Mouse (Mus musculus): ENCODE data around the gene Sox5. TPM values are rescaled to one million over a fixed set of nuclear protein-coding genes. Genes with fewer than 3 reads are reported as not detected.

The Sox5 gene
- total RNA-seq, 1 experiment from 2014 or later: 1.6 TPM

GRCm38 (mm10) chr6:144453605-144454004, 328.2 kb downstream of the Sox5 start:
- no peak for ATAC-seq (replicated peaks in 1 of 2; ENCODE audit: insufficient read depth in 1 of 2, low FRiP score in 2 of 2, low TSS enrichment in 1 of 2, low read depth in 1 of 2, poor library complexity in 2 of 2, severe bottlenecking in 2 of 2)

DNA sequence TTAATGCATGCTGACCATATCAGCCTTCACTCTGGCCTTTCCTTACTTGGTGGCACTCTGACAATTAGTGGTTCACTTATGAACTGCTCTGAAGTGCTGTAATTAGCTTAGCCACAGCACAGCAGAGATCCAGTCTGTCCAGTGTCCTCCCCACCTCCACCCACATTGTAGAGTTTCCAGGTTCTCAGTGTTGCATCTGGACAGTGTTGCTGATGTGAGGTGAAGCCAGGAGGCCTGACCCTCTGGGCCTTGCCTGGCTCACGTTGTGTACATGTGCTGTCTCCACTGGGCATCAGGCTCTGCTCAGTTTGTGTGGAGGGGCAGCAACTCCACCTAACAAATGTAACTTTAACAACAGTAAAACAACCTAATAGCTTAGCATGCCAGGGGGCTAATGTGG, 328.6 kb downstream of the Sox5 start:
- no peak for ATAC-seq (replicated peaks in 1 of 2; ENCODE audit: insufficient read depth in 1 of 2, low FRiP score in 2 of 2, low TSS enrichment in 1 of 2, low read depth in 1 of 2, poor library complexity in 2 of 2, severe bottlenecking in 2 of 2)

DNA sequence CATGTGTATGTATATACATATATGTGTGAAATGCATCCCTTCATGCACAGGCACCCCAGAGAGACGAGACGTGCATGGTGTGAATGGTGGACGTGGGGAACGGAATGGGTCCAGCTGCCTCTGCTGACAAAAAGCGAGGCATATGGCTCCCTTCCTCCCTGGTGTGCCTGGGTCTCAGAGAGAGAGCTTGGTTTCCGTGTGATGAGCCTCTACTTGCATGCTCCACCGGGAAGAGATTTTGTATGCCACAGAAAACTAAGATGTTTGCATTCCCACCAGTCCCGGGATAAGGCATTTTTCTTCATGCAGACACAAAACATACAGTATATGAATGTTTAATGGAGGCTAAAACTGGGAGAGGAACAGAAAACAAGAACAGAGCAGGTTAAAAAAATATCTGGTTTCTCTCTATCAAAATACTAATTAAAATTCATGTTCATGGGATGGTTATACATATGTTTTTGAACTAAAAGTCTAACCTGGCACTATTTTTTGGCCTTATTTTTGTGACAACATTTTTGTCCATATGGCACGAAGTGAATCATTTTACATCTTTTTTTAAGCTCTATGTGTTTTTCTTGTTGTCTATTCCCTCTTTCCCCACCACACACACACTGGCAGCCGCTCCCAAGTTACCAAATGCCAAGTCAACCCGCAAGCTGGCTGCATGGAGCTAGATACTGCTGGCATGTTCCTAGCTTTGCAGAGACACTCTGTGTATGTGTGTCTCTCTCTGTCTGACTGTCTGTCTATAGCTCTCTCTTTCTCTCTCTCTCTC, 329.4 kb downstream of the Sox5 start:
- no peak for ATAC-seq (replicated peaks in 1 of 2; ENCODE audit: insufficient read depth in 1 of 2, low FRiP score in 2 of 2, low TSS enrichment in 1 of 2, low read depth in 1 of 2, poor library complexity in 2 of 2, severe bottlenecking in 2 of 2)

DNA sequence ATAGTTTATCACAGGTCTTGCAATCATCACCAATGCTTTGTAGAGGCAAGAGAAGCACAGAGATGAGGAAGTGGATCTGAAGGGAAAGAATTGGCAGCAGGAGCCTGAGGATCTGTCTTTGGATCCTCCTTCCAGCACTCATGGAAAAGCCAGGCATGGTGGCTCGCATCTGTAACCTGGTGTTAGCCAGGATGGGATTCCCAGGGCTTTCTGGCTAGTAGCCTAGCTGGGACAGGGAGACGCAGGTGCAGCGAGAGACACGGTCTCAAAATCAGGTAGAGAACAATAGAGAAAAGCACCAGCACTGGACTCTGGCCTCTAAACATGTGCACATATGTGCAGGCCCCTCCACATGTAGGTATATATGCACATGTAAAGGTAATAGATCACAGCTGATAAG, 330.1 kb downstream of the Sox5 start:
- ATAC-seq (replicated peaks in 1 of 2; ENCODE audit: insufficient read depth in 1 of 2, low FRiP score in 2 of 2, low TSS enrichment in 1 of 2, low read depth in 1 of 2, poor library complexity in 2 of 2, severe bottlenecking in 2 of 2): no peak

DNA sequence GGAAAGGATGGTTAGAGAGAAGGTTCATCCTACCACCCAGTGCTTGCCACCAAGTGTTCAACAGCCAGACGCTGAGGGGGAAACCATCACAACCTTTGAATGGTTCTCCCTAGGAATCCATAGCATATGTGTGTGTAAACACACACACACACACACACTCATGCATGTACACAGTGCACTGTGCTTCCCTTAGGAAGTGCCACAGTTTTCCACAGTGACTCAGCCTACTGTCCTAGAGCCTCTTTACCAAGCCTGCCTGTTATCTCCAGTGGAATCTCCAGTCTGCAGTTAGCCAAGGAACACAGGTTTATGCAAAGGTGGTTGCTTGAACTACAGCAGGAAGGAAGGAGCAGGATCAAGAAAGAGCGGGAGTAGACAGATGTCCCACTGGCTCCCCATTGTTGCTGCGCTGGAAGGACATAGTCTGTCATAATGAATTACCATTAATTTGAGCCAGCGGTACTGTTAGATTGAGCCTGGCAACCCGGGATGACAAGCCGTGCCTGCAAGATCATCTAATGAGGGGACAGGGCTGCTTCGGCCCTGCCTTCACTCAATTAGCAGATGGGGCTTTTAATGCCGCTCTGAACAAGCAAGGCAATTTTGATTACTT, 335.9 kb downstream of the Sox5 start:
- ATAC-seq (replicated peaks in 1 of 2; ENCODE audit: insufficient read depth in 1 of 2, low FRiP score in 2 of 2, low TSS enrichment in 1 of 2, low read depth in 1 of 2, poor library complexity in 2 of 2, severe bottlenecking in 2 of 2): no peak

DNA sequence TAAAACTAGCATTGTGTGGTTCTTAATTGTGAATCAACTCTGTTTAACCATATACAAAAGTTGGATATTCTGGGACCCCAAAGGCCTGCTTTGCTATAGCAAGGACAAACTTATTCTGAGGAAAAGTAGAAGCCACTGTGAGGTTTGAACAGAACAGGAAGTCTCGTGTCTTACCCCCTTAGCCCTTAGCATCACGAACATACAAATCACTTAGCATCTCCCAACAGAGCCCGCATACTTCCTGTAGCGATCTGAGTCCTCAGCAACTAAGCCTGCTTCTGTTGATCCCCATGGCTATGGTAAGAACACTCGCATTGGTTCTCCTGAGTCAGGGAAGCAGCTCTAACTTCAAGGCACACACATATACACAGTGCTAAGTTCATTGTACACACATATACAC, 337.4 kb downstream of the Sox5 start:
- ATAC-seq (replicated peaks in 1 of 2; ENCODE audit: insufficient read depth in 1 of 2, low FRiP score in 2 of 2, low TSS enrichment in 1 of 2, low read depth in 1 of 2, poor library complexity in 2 of 2, severe bottlenecking in 2 of 2): peak in 1 of 2 experiments; percentile 53; a peak in 2 of 4 replicates

GRCm38 (mm10) chr6:144443681-144444080, 338.1 kb downstream of the Sox5 start:
- no peak for ATAC-seq (replicated peaks in 1 of 2; ENCODE audit: insufficient read depth in 1 of 2, low FRiP score in 2 of 2, low TSS enrichment in 1 of 2, low read depth in 1 of 2, poor library complexity in 2 of 2, severe bottlenecking in 2 of 2)

DNA sequence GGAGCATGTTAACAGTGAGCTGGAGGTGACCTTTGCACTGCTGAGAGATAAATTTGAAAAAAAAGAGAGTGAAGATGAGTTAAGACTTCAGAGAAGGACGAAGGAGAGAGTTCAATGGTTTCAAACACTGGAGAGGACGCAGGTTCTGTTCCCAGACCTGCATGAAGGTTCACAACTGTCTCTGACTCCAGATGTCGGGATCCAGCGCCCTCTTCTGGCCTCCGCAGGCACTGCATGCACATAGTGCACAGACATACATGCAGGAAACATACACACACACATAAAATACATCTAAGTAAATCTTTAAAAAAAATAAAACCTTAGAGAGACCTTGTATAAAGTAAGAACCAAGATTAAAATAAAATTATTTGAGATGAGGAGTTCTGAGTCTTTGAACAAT, 352.5 kb downstream of the Sox5 start:
- ATAC-seq (replicated peaks in 1 of 2; ENCODE audit: insufficient read depth in 1 of 2, low FRiP score in 2 of 2, low TSS enrichment in 1 of 2, low read depth in 1 of 2, poor library complexity in 2 of 2, severe bottlenecking in 2 of 2): no peak

GRCm38 (mm10) chr6:144408030-144408429, 373.7 kb downstream of the Sox5 start:
- ATAC-seq (replicated peaks in 1 of 2; ENCODE audit: insufficient read depth in 1 of 2, low FRiP score in 2 of 2, low TSS enrichment in 1 of 2, low read depth in 1 of 2, poor library complexity in 2 of 2, severe bottlenecking in 2 of 2): no peak

DNA sequence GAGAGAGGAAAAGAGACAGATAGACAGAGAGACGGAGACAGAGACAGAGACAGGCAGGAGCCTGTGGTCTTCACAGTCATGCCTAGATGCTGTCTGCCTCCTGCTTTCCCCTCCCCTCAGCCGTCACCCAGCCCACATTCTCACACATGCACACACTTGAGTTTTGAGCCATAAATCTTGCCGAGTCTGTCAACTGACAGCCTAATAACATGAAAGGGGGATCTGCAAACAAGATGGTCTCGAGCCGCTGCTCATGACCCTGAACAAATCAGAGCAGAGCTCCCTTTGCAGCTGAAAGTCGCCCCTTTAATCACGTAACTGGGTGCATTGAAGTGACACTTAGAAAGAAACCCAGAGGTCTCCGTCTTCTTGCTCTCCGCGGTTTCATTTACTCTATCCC, 383.7 kb downstream of the Sox5 start:
- ATAC-seq (replicated peaks in 1 of 2; ENCODE audit: insufficient read depth in 1 of 2, low FRiP score in 2 of 2, low TSS enrichment in 1 of 2, low read depth in 1 of 2, poor library complexity in 2 of 2, severe bottlenecking in 2 of 2): no peak

GRCm38 (mm10) chr6:144393151-144393550, 388.6 kb downstream of the Sox5 start:
- no peak for ATAC-seq (replicated peaks in 1 of 2; ENCODE audit: insufficient read depth in 1 of 2, low FRiP score in 2 of 2, low TSS enrichment in 1 of 2, low read depth in 1 of 2, poor library complexity in 2 of 2, severe bottlenecking in 2 of 2)

DNA sequence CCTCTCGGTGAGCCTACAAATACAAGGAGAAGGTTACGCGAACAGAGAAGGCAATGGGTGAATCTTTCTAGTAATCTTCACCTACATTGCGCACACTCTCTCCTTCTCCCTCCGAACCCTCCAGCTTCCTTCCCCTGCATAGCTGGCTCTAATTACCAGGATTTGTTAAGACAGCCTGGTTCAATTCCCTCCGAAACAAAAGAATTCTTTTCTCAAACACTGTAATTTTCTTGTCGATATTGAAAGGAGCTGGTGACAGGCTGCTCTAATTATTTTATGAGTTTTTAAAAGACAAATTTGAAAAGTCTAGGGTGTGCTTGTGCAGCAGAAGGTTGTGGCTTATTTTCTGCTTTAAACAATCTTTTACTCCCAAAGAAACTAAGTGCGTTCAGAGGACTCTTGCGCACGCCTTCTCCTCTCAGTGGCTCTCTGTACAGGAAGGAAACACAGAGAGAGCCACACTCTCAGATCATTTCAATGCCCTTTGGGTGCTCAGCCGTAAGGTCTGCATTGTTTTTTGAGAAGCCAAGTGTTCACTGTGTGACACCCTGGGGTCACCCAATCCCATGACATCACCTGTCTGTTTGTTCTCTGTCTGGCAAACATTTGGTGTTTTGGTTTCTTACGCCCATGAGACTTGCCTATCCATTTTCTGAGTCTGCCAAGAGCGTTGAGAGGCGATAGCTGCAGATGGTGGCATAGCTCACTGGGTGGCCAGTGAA, 392.3 kb downstream of the Sox5 start:
- ATAC-seq (replicated peaks in 1 of 2; ENCODE audit: insufficient read depth in 1 of 2, low FRiP score in 2 of 2, low TSS enrichment in 1 of 2, low read depth in 1 of 2, poor library complexity in 2 of 2, severe bottlenecking in 2 of 2): no peak

- ATAC-seq (replicated peaks in 1 of 2; ENCODE audit: insufficient read depth in 1 of 2, low FRiP score in 2 of 2, low TSS enrichment in 1 of 2, low read depth in 1 of 2, poor library complexity in 2 of 2, severe bottlenecking in 2 of 2): no peak
These were observed 394.1 kb downstream of the Sox5 start for GRCm38 (mm10) chr6:144387539-144388255.

DNA sequence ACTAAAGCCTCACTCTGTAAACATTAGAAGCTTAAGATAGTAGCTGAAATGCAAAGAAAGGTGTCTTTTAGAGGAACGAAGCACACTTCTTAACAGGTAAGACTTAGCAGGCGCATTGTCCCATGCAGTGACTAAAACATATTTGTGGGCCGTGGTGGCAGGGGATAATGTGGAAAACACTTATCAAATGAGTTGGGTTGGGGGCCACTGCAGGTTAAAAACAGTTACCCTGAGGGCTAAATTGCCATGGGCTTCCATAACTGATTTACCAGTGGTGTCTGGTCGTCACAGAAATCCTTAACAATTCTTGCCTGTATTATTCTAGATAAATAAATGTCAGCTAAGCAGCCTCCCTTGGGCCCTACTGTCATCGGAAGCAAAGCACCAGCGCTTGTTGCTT, 401.1 kb downstream of the Sox5 start:
- no peak for ATAC-seq (replicated peaks in 1 of 2; ENCODE audit: insufficient read depth in 1 of 2, low FRiP score in 2 of 2, low TSS enrichment in 1 of 2, low read depth in 1 of 2, poor library complexity in 2 of 2, severe bottlenecking in 2 of 2)

- no peak for ATAC-seq (replicated peaks in 1 of 2; ENCODE audit: insufficient read depth in 1 of 2, low FRiP score in 2 of 2, low TSS enrichment in 1 of 2, low read depth in 1 of 2, poor library complexity in 2 of 2, severe bottlenecking in 2 of 2)
These were observed 401.6 kb downstream of the Sox5 start for GRCm38 (mm10) chr6:144380171-144380570.

- no peak for ATAC-seq (replicated peaks in 1 of 2; ENCODE audit: insufficient read depth in 1 of 2, low FRiP score in 2 of 2, low TSS enrichment in 1 of 2, low read depth in 1 of 2, poor library complexity in 2 of 2, severe bottlenecking in 2 of 2)
These were observed 407.0 kb downstream of the Sox5 start for GRCm38 (mm10) chr6:144374810-144375209.

DNA sequence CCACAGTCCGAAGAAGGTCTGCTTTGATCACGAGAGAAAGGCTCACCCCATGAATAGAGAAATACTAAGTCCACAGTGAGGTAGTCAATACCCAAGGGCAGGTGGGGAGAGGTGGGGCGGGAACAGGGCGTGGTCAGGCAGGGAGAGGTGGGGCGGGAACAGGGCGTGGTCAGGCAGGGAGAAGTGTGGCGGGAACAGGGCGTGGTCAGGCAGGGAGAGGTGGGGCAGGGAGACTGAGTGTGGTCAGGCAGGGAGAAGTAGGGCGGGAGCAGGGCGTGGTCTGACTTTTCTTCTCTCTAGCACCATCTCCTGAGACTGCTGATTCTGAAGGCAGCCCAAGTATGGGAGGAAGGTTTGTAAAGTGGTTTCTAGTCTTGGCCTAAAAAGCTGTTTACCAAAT, 411.1 kb downstream of the Sox5 start:
- no peak for ATAC-seq (replicated peaks in 1 of 2; ENCODE audit: insufficient read depth in 1 of 2, low FRiP score in 2 of 2, low TSS enrichment in 1 of 2, low read depth in 1 of 2, poor library complexity in 2 of 2, severe bottlenecking in 2 of 2)

DNA sequence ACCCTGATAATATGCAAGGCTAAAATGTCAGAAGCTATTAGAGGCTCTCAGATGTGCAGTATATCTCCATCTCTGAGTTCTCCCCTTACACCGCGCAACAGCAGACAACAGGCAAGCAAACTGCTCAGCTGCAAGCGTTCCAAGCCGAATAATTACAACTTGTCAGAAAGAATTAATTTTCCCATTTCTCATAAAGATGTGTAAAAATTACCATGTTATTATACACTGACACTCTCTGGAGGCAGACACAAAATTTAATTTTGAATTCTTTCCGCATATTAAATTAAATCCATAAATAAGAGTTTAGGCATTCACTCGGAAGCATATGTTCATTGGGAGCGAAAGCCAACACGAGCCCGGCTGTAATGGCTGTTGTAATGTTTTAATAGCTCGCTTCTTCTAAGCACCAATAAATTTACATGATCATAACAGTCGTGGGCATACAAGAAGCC, 414.1 kb downstream of the Sox5 start:
- ATAC-seq (replicated peaks in 1 of 2; ENCODE audit: insufficient read depth in 1 of 2, low FRiP score in 2 of 2, low TSS enrichment in 1 of 2, low read depth in 1 of 2, poor library complexity in 2 of 2, severe bottlenecking in 2 of 2): no peak

All from hematopoietic stem cell, adult 5-6 weeks (primary cell).